Mouse (Mus musculus) lung, postnatal 4 days (tissue): Measurements from ENCODE around the gene Irgq.
A peak's percentile ranks its signal among the peaks of the same experiment; 100 is the strongest.

Source experiments
- DNase-seq, 2 experiments: peaks; one replicate each; pipeline ENCODE4 v3.0.0; 2021

The Irgq gene

GRCm38 (mm10) chr7:24547534-24548036 is 17.1 kb downstream of the Irgq start:
- peak in 1 of 2 experiments; percentile 19 for DNase-seq

GRCm38 (mm10) chr7:24551985-24552759 is 21.7 kb downstream of the Irgq start:
- DNase-seq = no peak

GRCm38 (mm10) chr7:24555786-24556185 is 25.3 kb downstream of the Irgq start:
- DNase-seq = no peak

- no peak for DNase-seq
These were observed 31.0 kb downstream of the Irgq start for GRCm38 (mm10) chr7:24561450-24561849.

- DNase-seq = no peak
These were observed 32.8 kb downstream of the Irgq start for GRCm38 (mm10) chr7:24563191-24563836.

GRCm38 (mm10) chr7:24563837-24564206 is 33.3 kb downstream of the Irgq start:
- DNase-seq = no peak

GRCm38 (mm10) chr7:24564607-24565265 is 34.2 kb downstream of the Irgq start:
- DNase-seq = peak; percentile 65 to 82

GRCm38 (mm10) chr7:24565627-24566026 is 35.1 kb downstream of the Irgq start:
- DNase-seq = no peak

GRCm38 (mm10) chr7:24566206-24566605 is 35.7 kb downstream of the Irgq start:
- DNase-seq = no peak

GRCm38 (mm10) chr7:24568512-24568911 is 38.0 kb downstream of the Irgq start:
- no peak for DNase-seq

- DNase-seq = no peak
These were observed 40.6 kb downstream of the Irgq start for GRCm38 (mm10) chr7:24571071-24571470.

- no peak for DNase-seq
These were observed 42.0 kb downstream of the Irgq start for GRCm38 (mm10) chr7:24572455-24572854.

- no peak for DNase-seq
These were observed 43.8 kb downstream of the Irgq start for GRCm38 (mm10) chr7:24574224-24574796.

GRCm38 (mm10) chr7:24577811-24578210 is 47.3 kb downstream of the Irgq start:
- DNase-seq = no peak

GRCm38 (mm10) chr7:24584876-24585275 is 54.4 kb downstream of the Irgq start:
- no peak for DNase-seq

- DNase-seq = no peak
These were observed 55.5 kb downstream of the Irgq start for GRCm38 (mm10) chr7:24585995-24586394.

GRCm38 (mm10) chr7:24586828-24587227 is 56.3 kb downstream of the Irgq start:
- DNase-seq = peak; percentile 36 to 58

- DNase-seq = peak; percentile 61 to 78
These were observed 57.0 kb downstream of the Irgq start, which contains the start of the genes Ethe1 and Zfp575 for GRCm38 (mm10) chr7:24587330-24588105. TSS of gene Ethe1 (plus strand) at chr7:24587543. TSS of gene Zfp575 (minus strand) at chr7:24587641.
